Mouse (Mus musculus): ENCODE results near the gene Hipk2.
A peak's percentile ranks its signal among the peaks of the same experiment; 100 is the strongest.

Gene Hipk2

GRCm38 (mm10) chr6:38902820-38903439, 27.0 kb upstream of the Hipk2 start:
- no peak for DNase-seq (ENCODE audit: low read depth, low spot score)

GRCm38 (mm10) chr6:38901636-38902035, 25.7 kb upstream of the Hipk2 start:
- no peak for DNase-seq (ENCODE audit: low read depth, low spot score)

GRCm38 (mm10) chr6:38901152-38901551, 25.2 kb upstream of the Hipk2 start:
- DNase-seq (ENCODE audit: low read depth, low spot score) = no peak

GRCm38 (mm10) chr6:38900479-38901126, 24.6 kb upstream of the Hipk2 start:
- no peak for DNase-seq (ENCODE audit: low read depth, low spot score)

GRCm38 (mm10) chr6:38900073-38900472, 24.1 kb upstream of the Hipk2 start:
- peak; percentile 87 for DNase-seq (ENCODE audit: low read depth, low spot score)

GRCm38 (mm10) chr6:38893615-38894014, 17.6 kb upstream of the Hipk2 start:
- no peak for DNase-seq (ENCODE audit: low read depth, low spot score)

- no peak for DNase-seq (ENCODE audit: low read depth, low spot score)
These were observed 16.1 kb upstream of the Hipk2 start for GRCm38 (mm10) chr6:38892017-38892416.

GRCm38 (mm10) chr6:38889156-38889555, 13.2 kb upstream of the Hipk2 start:
- DNase-seq (ENCODE audit: low read depth, low spot score) = no peak

- no peak for DNase-seq (ENCODE audit: low read depth, low spot score)
These were observed 11.5 kb upstream of the Hipk2 start for GRCm38 (mm10) chr6:38887436-38887835.

GRCm38 (mm10) chr6:38885132-38885531, 9.2 kb upstream of the Hipk2 start:
- no peak for DNase-seq (ENCODE audit: low read depth, low spot score)

GRCm38 (mm10) chr6:38884482-38884881, 8.5 kb upstream of the Hipk2 start:
- no peak for DNase-seq (ENCODE audit: low read depth, low spot score)

GRCm38 (mm10) chr6:38882728-38883171, 6.8 kb upstream of the Hipk2 start:
- DNase-seq (ENCODE audit: low read depth, low spot score) = no peak

- no peak for DNase-seq (ENCODE audit: low read depth, low spot score)
These were observed 6.0 kb upstream of the Hipk2 start for GRCm38 (mm10) chr6:38881975-38882374.

GRCm38 (mm10) chr6:38881468-38881867, 5.5 kb upstream of the Hipk2 start:
- DNase-seq (ENCODE audit: low read depth, low spot score) = no peak

- DNase-seq (ENCODE audit: low read depth, low spot score) = no peak
These were observed 1.7 kb upstream of the Hipk2 start for GRCm38 (mm10) chr6:38877674-38878073.

- DNase-seq (ENCODE audit: low read depth, low spot score) = peak; percentile 32
These were observed 501 bp downstream of the Hipk2 start, which contains the start of gene Tbxas1 for GRCm38 (mm10) chr6:38875258-38876070. TSS of gene Tbxas1 (plus strand) at chr6:38875404.

GRCm38 (mm10) chr6:38874565-38875257, 1.3 kb downstream of the Hipk2 start:
- DNase-seq (ENCODE audit: low read depth, low spot score) = peak; percentile 57

GRCm38 (mm10) chr6:38874035-38874434, 1.9 kb downstream of the Hipk2 start:
- peak; percentile 65 for DNase-seq (ENCODE audit: low read depth, low spot score)

- DNase-seq (ENCODE audit: low read depth, low spot score) = peak; percentile 22
These were observed 2.6 kb downstream of the Hipk2 start for GRCm38 (mm10) chr6:38873316-38873715.

- DNase-seq (ENCODE audit: low read depth, low spot score) = no peak
These were observed 4.9 kb downstream of the Hipk2 start for GRCm38 (mm10) chr6:38871051-38871450.

- DNase-seq (ENCODE audit: low read depth, low spot score) = no peak
These were observed 5.9 kb downstream of the Hipk2 start for GRCm38 (mm10) chr6:38870070-38870469.

- DNase-seq (ENCODE audit: low read depth, low spot score) = no peak
These were observed 7.0 kb downstream of the Hipk2 start for GRCm38 (mm10) chr6:38868974-38869373.

Measured in c-Kit-negative CD71-positive TER-119-positive erythroid progenitor cells, embryonic 14.5 days (primary cell).